Mouse (Mus musculus): ENCODE results near the gene Tmem159.

DNA sequence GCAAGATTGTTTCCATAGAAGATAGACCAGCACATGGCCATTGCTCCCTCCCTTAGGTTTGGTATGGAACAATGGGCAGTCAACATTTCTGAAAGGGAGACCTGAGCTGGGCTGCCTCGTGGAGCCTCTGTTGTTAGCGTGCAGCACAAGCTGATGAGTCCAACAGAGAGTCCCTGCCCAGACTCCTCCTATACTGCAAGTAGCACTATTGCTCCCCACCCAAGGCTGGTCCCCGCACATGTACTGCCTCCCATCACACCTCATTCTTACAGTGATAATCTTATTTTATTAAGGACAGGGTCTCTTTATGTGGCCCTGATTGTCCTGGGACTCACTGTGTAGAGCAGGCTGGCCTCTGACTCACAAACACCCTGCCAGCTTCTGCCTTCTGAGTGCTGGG lies 34.0 kb upstream of the Tmem159 start:
- TF ChIP-seq CTCF (IDR thresholded peaks at IDR 0.05; ENCODE audit: borderline replicate concordance, extremely low read depth, insufficient read depth, insufficient read length) (no peak), POLR2A (IDR thresholded peaks at IDR 0.05; ENCODE audit: borderline replicate concordance, extremely low read depth, insufficient read depth, insufficient read length, poor library complexity, severe bottlenecking) (no peak)

Data from brain, embryonic 14.5 days (tissue).